Mouse (Mus musculus) testis, adult 2 months (tissue): ENCODE results near the gene Prr14.
"Not testable (repeated sequence)": the region's sequence is repeated elsewhere in the genome, so short reads cannot be mapped to it uniquely, and the experiment has no call there.

Experiments
- CTCF ChIP-seq: fragments of 200-500 bp; IDR thresholded peaks from 2 replicates; pipeline ENCODE4 v1.5.1; 2012; ENCODE audit warnings: low read depth, mild to moderate bottlenecking, inconsistent platforms, low read length, moderate library complexity; ENCODE audit not compliant: control insufficient read depth, insufficient read depth, insufficient replicate concordance
- POLR2A ChIP-seq: fragments of 200-500 bp; IDR thresholded peaks from 2 replicates; pipeline ENCODE4 v1.6.1; 2012; ENCODE audit warnings: low read depth, mild to moderate bottlenecking, inconsistent platforms, low read length, moderate library complexity; ENCODE audit not compliant: control insufficient read depth

DNA sequence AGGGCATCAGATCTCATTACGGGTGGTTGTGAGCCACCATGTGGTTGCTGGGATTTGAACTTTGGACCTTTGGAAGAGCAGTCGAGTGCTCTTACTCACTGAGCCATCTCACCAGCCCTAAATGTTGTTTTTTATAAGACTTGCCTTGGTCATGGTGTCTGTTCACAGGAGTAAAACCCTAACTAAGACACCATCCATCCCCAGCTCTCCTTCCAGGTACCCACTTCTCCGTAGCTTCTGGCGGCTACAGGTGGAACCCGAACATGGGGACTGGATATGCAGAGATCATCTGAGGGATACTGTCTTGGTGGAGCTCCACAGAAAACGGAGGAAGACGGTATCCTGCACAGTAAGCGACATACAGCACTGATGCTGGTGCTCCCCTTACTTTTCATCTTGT, at the start of gene Prr14:
- TF ChIP-seq POLR2A, CTCF: not testable (repeated sequence)
